Mouse (Mus musculus) cerebellum, postnatal 36 days (tissue): ENCODE data around the gene Inhbe.

ENCODE experiments used
- DNase-seq, 2 experiments: peaks; one replicate each; pipeline ENCODE4 v3.0.0; 2021 to 2022; ENCODE audit warnings: mixed read lengths in 2 of 2

Inhbe gene

GRCm38 (mm10) chr10:127353909-127354895 is at the start of gene Inhbe:
Gene Inhbe (minus strand): TSS chr10:127354411.
- DNase-seq: peak; percentile 45 to 61

GRCm38 (mm10) chr10:127391774-127392173 is 37.6 kb upstream of the Inhbe start:
- no peak for DNase-seq

- no peak for DNase-seq
Observed at GRCm38 (mm10) chr10:127381743-127382134, 27.5 kb upstream of the Inhbe start.

- peak in 1 of 2 experiments; percentile 35 for DNase-seq
Observed at GRCm38 (mm10) chr10:127380767-127381742, 26.8 kb upstream of the Inhbe start.

GRCm38 (mm10) chr10:127380251-127380691 is 26.1 kb upstream of the Inhbe start, which contains the start of gene R3hdm2:
Gene R3hdm2 (plus strand): TSS chr10:127380327.
- peak; percentile 90 to 95 for DNase-seq

- DNase-seq: no peak
Observed at GRCm38 (mm10) chr10:127379654-127380053, 25.4 kb upstream of the Inhbe start.

- no peak for DNase-seq
Observed at GRCm38 (mm10) chr10:127377700-127378099, 23.5 kb upstream of the Inhbe start.

GRCm38 (mm10) chr10:127371023-127371422 is 16.8 kb upstream of the Inhbe start:
- DNase-seq: no peak

GRCm38 (mm10) chr10:127369834-127370820 is 15.9 kb upstream of the Inhbe start, which contains the start of gene Inhbc:
Gene Inhbc (minus strand): TSS chr10:127370431.
- DNase-seq: no peak

GRCm38 (mm10) chr10:127368273-127368672 is 14.1 kb upstream of the Inhbe start:
- no peak for DNase-seq

- DNase-seq: no peak
Observed at GRCm38 (mm10) chr10:127367116-127367515, 12.9 kb upstream of the Inhbe start.

- no peak for DNase-seq
Observed at GRCm38 (mm10) chr10:127360714-127361113, 6.5 kb upstream of the Inhbe start.

- DNase-seq: no peak
Observed at GRCm38 (mm10) chr10:127355336-127355735, 1.1 kb upstream of the Inhbe start.

GRCm38 (mm10) chr10:127352766-127353165 is 1.4 kb downstream of the Inhbe start:
- no peak for DNase-seq

- DNase-seq: no peak
Observed at GRCm38 (mm10) chr10:127352187-127352586, 2.0 kb downstream of the Inhbe start.

GRCm38 (mm10) chr10:127351719-127352118 is 2.5 kb downstream of the Inhbe start:
- no peak for DNase-seq

GRCm38 (mm10) chr10:127351285-127351595 is 3.0 kb downstream of the Inhbe start:
- DNase-seq: no peak

- peak; percentile 79 to 80 for DNase-seq
Observed at GRCm38 (mm10) chr10:127350594-127351284, 3.5 kb downstream of the Inhbe start.

- no peak for DNase-seq
Observed at GRCm38 (mm10) chr10:127349810-127350209, 4.4 kb downstream of the Inhbe start.

- no peak for DNase-seq
Observed at GRCm38 (mm10) chr10:127348957-127349356, 5.3 kb downstream of the Inhbe start.

GRCm38 (mm10) chr10:127346173-127346572 is 8.0 kb downstream of the Inhbe start:
- DNase-seq: no peak
